Mouse (Mus musculus): Measurements from ENCODE around the gene Ddit4. TPM values are rescaled to one million over a fixed set of nuclear protein-coding genes. Genes with fewer than 3 reads are reported as not detected.

Ddit4 gene
- polyA plus RNA-seq, 1 experiment from 2014 or later = 72.8 TPM

GRCm38 (mm10) chr10:59920810-59921681, 30.6 kb downstream of the Ddit4 start:
- Histone ChIP-seq H3K4me1 (replicated peaks) (peaks cover 28% of the 10 kb centered on the region), H3K27me3 (no peaks in the 10 kb centered on the region), H3K36me3 (no peaks in the 10 kb centered on the region), H3K9ac (peak overlapping the region; percentile 55), H3K4me2 (peak overlapping the region; percentile 67), H3K4me3 (peak overlapping the region; percentile 35), H3K9me3 (no peaks in the 10 kb centered on the region), H3K27ac (replicated peaks) (peak overlapping the region; percentile 79)
- 3% methylated on average over 33 of the region's 33 CpGs for WGBS
- peak; percentile 66 for ATAC-seq (ENCODE audit: low read depth)

GRCm38 (mm10) chr10:59920485-59920809, 31.2 kb downstream of the Ddit4 start:
- ATAC-seq (ENCODE audit: low read depth) = no peak; the same call in 1 of the 2 replicates
- H3K27me3 ChIP-seq = no peaks in the 10 kb centered on the region
- no peaks in the 10 kb centered on the region for H3K36me3 ChIP-seq
- peak overlapping the region; percentile 67 for H3K4me2 ChIP-seq
- no peaks in the 10 kb centered on the region for H3K9me3 ChIP-seq
- peak overlapping the region; percentile 79 for H3K27ac ChIP-seq (replicated peaks)
- peaks cover 31% of the 10 kb centered on the region for H3K4me1 ChIP-seq (replicated peaks)
- 18% methylated on average over 7 of the region's 7 CpGs for WGBS
- peak overlapping the region; percentile 55 for H3K9ac ChIP-seq
- H3K4me3 ChIP-seq = peak overlapping the region; percentile 35

GRCm38 (mm10) chr10:59919494-59920181, 32.0 kb downstream of the Ddit4 start:
- Histone ChIP-seq H3K4me2 (no peak overlapping the region), H3K27ac (replicated peaks) (peak overlapping the region; percentile 79; the same call in 1 of the 2 replicates), H3K4me1 (replicated peaks) (peaks cover 31% of the 10 kb centered on the region), H3K4me3 (no peak overlapping the region), H3K36me3 (no peaks in the 10 kb centered on the region), H3K9ac (no peak overlapping the region), H3K9me3 (no peaks in the 10 kb centered on the region), H3K27me3 (no peaks in the 10 kb centered on the region)
- no peak for ATAC-seq (ENCODE audit: low read depth)
- WGBS = 53% methylated on average over 15 of the region's 15 CpGs

- H3K36me3 ChIP-seq = no peaks in the 10 kb centered on the region
- no peaks in the 10 kb centered on the region for H3K9me3 ChIP-seq
- no peak for ATAC-seq (ENCODE audit: low read depth)
- H3K9ac ChIP-seq = no peak overlapping the region
- WGBS = 89% methylated on average over 4 of the region's 4 CpGs
- H3K4me1 ChIP-seq (replicated peaks) = peaks cover 31% of the 10 kb centered on the region
- no peak overlapping the region for H3K4me3 ChIP-seq
- no peak overlapping the region for H3K4me2 ChIP-seq
- no peaks in the 10 kb centered on the region for H3K27me3 ChIP-seq
- H3K27ac ChIP-seq (replicated peaks) = no peak overlapping the region
Measured at GRCm38 (mm10) chr10:59918111-59918510, 33.5 kb downstream of the Ddit4 start.

GRCm38 (mm10) chr10:59916649-59917048, 35.0 kb downstream of the Ddit4 start:
- WGBS = 3% methylated on average over 10 of the region's 10 CpGs
- Histone ChIP-seq H3K9ac (peak overlapping the region; percentile 49), H3K4me3 (peak overlapping the region; percentile 9)

GRCm38 (mm10) chr10:59916159-59916558, 35.5 kb downstream of the Ddit4 start:
- Histone ChIP-seq H3K4me3 (peak overlapping the region; percentile 9), H3K27ac (replicated peaks) (peak overlapping the region; percentile 70), H3K9ac (peak overlapping the region; percentile 49), H3K4me2 (peak overlapping the region; percentile 49), H3K27me3 (no peaks in the 10 kb centered on the region), H3K4me1 (replicated peaks) (peaks cover 42% of the 10 kb centered on the region), H3K36me3 (no peaks in the 10 kb centered on the region), H3K9me3 (no peaks in the 10 kb centered on the region)
- 18% methylated on average over 4 of the region's 4 CpGs for WGBS
- ATAC-seq (ENCODE audit: low read depth) = no peak

More at GRCm38 (mm10) chr10:59916649-59917048, 35.0 kb downstream of the Ddit4 start:
- Histone ChIP-seq H3K4me2 (peak overlapping the region; percentile 49), H3K9me3 (no peaks in the 10 kb centered on the region), H3K36me3 (no peaks in the 10 kb centered on the region), H3K27me3 (no peaks in the 10 kb centered on the region), H3K27ac (replicated peaks) (peak overlapping the region; percentile 70), H3K4me1 (replicated peaks) (peaks cover 42% of the 10 kb centered on the region)
- peak; percentile 62 for ATAC-seq (ENCODE audit: low read depth)

GRCm38 (mm10) chr10:59915196-59915962, 36.3 kb downstream of the Ddit4 start:
- Histone ChIP-seq H3K4me2 (no peak overlapping the region), H3K4me3 (no peak overlapping the region), H3K9me3 (no peaks in the 10 kb centered on the region), H3K36me3 (no peaks in the 10 kb centered on the region), H3K4me1 (replicated peaks) (peaks cover 40% of the 10 kb centered on the region), H3K27ac (replicated peaks) (no peak overlapping the region; the same call in 1 of the 2 replicates), H3K27me3 (no peaks in the 10 kb centered on the region), H3K9ac (no peak overlapping the region)
- 96% methylated on average over 8 of the region's 8 CpGs for WGBS
- ATAC-seq (ENCODE audit: low read depth) = no peak

GRCm38 (mm10) chr10:59911561-59912198, 40.0 kb downstream of the Ddit4 start:
- Histone ChIP-seq H3K27me3 (no peaks in the 10 kb centered on the region), H3K9ac (peak overlapping the region; percentile 58), H3K27ac (replicated peaks) (peak overlapping the region; percentile 33; the same call in 1 of the 2 replicates), H3K4me3 (0 out of 2 replicates have a peak overlapping the region, but pooled peaks have one; percentile 6), H3K9me3 (no peaks in the 10 kb centered on the region), H3K4me2 (peak overlapping the region; percentile 48), H3K4me1 (replicated peaks) (peaks cover 62% of the 10 kb centered on the region), H3K36me3 (no peaks in the 10 kb centered on the region)
- 0 out of 2 replicates have a peak, but pooled peaks have one; percentile 18 for ATAC-seq (ENCODE audit: low read depth)
- 3% methylated on average over 25 of the region's 25 CpGs for WGBS

- peak overlapping the region; percentile 54; the same call in 1 of the 2 replicates for H3K27ac ChIP-seq (replicated peaks)
- peaks cover 56% of the 10 kb centered on the region for H3K4me1 ChIP-seq (replicated peaks)
- no peaks in the 10 kb centered on the region for H3K27me3 ChIP-seq
- ATAC-seq (ENCODE audit: low read depth) = no peak
- 36% methylated on average over 6 of the region's 6 CpGs for WGBS
- H3K4me3 ChIP-seq = 0 out of 2 replicates have a peak overlapping the region, but pooled peaks have one; percentile 6
- no peaks in the 10 kb centered on the region for H3K9me3 ChIP-seq
- H3K9ac ChIP-seq = peak overlapping the region; percentile 58
- no peaks in the 10 kb centered on the region for H3K36me3 ChIP-seq
- peak overlapping the region; percentile 48 for H3K4me2 ChIP-seq
Measured at GRCm38 (mm10) chr10:59911091-59911490, 40.5 kb downstream of the Ddit4 start.

- Histone ChIP-seq H3K4me1 (replicated peaks) (peaks cover 52% of the 10 kb centered on the region), H3K4me2 (peak overlapping the region; percentile 26), H3K36me3 (no peaks in the 10 kb centered on the region), H3K9me3 (no peaks in the 10 kb centered on the region), H3K27ac (replicated peaks) (peak overlapping the region; percentile 68), H3K27me3 (no peaks in the 10 kb centered on the region), H3K9ac (no peak overlapping the region), H3K4me3 (no peak overlapping the region)
- WGBS = 11% methylated on average over 14 of the region's 14 CpGs
- peak; percentile 9; the same call in 1 of the 2 replicates for ATAC-seq (ENCODE audit: low read depth)
Measured at GRCm38 (mm10) chr10:59909357-59909847, 42.2 kb downstream of the Ddit4 start.

GRCm38 (mm10) chr10:59908776-59909315, 42.8 kb downstream of the Ddit4 start:
- WGBS = 60% methylated on average over 7 of the region's 7 CpGs
- ATAC-seq (ENCODE audit: low read depth) = peak; percentile 23; the same call in 1 of the 2 replicates
- peaks cover 52% of the 10 kb centered on the region for H3K4me1 ChIP-seq (replicated peaks)
- H3K27ac ChIP-seq (replicated peaks) = peak overlapping the region; percentile 68; the same call in 1 of the 2 replicates
- peak overlapping the region; percentile 26; the same call in 1 of the 2 replicates for H3K4me2 ChIP-seq
- no peak overlapping the region for H3K4me3 ChIP-seq
- H3K9me3 ChIP-seq = no peaks in the 10 kb centered on the region
- no peak overlapping the region for H3K9ac ChIP-seq
- no peaks in the 10 kb centered on the region for H3K27me3 ChIP-seq
- no peaks in the 10 kb centered on the region for H3K36me3 ChIP-seq
